Mouse (Mus musculus) intestine, embryonic 16.5 days (tissue): ENCODE data around the gene Gm45753. TPM values are rescaled to one million over a fixed set of nuclear protein-coding genes. Genes with fewer than 3 reads are reported as not detected.
A peak's percentile ranks its signal among the peaks of the same experiment; 100 is the strongest.

Source experiments
- ATAC-seq: fragments of 200-750 bp; cut with Nextera tagmentation; 2 replicates; pipeline ENCODE4 v1.8.0; 2017; ENCODE audit warnings: moderate TSS enrichment, moderate library complexity
- H3K27ac ChIP-seq: fragments of 300-500 bp; sonication (generic); 2 replicates; pipeline ENCODE4 v1.5.1; 2014; ENCODE audit warnings: mild to moderate bottlenecking, low read length
- H3K27me3 ChIP-seq: fragments of 300-500 bp; sonication (generic); replicated peaks from 2 replicates; pipeline ENCODE4 v1.6.1; 2014; ENCODE audit warnings: low read length, control low read depth, mixed read lengths; ENCODE audit not compliant: control insufficient read depth, insufficient read depth
- H3K36me3 ChIP-seq: fragments of 300-500 bp; sonication (generic); 2 replicates; pipeline ENCODE4 v1.6.1; 2014; ENCODE audit warnings: low read length, control low read depth; ENCODE audit not compliant: control insufficient read depth, insufficient read depth
- H3K4me1 ChIP-seq: fragments of 300-500 bp; sonication (generic); 2 replicates; pipeline ENCODE4 v1.6.1; 2014; ENCODE audit warnings: low read length, control low read depth, mixed read lengths; ENCODE audit not compliant: control insufficient read depth, insufficient read depth
- H3K4me2 ChIP-seq: fragments of 300-500 bp; sonication (generic); 2 replicates; pipeline ENCODE4 v1.6.1; 2014; ENCODE audit warnings: low read depth, low read length, control low read depth
- H3K4me3 ChIP-seq: fragments of 300-500 bp; sonication (generic); 2 replicates; pipeline ENCODE4 v1.5.1; 2014; ENCODE audit warnings: mild to moderate bottlenecking, low read length
- H3K9ac ChIP-seq: fragments of 300-500 bp; sonication (generic); 2 replicates; pipeline ENCODE4 v1.6.1; 2014; ENCODE audit warnings: low read depth, low read length
- H3K9me3 ChIP-seq: fragments of 300-500 bp; sonication (generic); 2 replicates; pipeline ENCODE4 v1.6.1; 2016; ENCODE audit warnings: low read length, control low read depth; ENCODE audit not compliant: control insufficient read depth
- WGBS: fragments of 180-500 bp; shearing (Covaris S2); extraction: QIAGEN DNeasy Blood & Tissue Kit; methylation state at CpG from one replicate; pipeline ENCODE4 v1.1.7; 2014; 5-methylcytosine and 5-hydroxymethylcytosine counted together
- polyA plus RNA-seq: library from polyadenylated mRNA; unstranded; fragments of >200 nt; fragmentation: Nextera tagmentation; extraction: Ambion mirVana; gene quantifications from 2 replicates; pipeline ENCODE4 v1.2.1, GENCODE M21; 2015

Gene Gm45753
- polyA plus RNA-seq = 0.13 and 0.54 TPM in 2 replicates

DNA sequence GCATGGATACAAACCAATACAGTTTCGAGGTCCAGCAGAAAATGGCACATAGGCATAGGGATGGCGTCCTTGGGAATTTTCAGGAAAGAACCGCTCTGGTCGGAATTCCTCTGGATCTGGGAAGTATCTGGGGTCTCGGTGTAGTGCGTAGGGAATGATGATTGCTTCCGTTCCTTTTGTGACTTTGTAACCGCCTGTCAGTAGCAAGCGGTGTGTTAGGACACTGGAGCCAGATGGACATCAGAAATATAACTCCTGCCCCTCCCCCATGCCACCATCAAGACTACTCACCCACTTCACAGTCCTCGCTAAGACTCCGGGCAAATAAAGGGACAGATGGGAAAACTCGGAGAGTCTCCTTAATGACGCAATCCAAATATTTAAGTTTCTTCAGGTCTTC lies at the start of gene Gm45753:
Gm45753 (minus strand) TSS at position 101 of the 400 bp plus-strand sequence.
- H3K4me1 ChIP-seq = no peaks in the 10 kb centered on the region

DNA sequence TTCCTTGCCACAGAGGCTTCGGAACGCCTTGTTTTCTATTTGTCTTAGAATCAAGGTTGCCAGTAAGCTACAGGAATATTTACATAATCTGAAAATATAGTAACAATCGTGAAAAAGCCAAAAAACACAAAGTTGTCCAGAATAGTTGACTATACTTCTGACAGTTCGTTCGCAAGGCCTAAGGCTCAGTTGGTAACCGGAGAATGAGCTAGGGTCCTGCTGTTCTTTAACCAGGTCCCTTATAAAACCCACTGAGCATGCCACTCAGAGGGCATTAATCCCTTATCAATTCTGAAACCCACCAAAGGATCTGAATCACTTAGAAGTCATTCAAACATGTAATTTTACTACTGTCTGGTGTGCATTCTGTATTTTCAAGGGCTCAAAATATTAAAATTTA lies 47.5 kb upstream of the Gm45753 start:
- H3K4me1 ChIP-seq = peaks cover 9% of the 10 kb centered on the region
- H3K27ac ChIP-seq = no peak overlapping the region
- H3K27me3 ChIP-seq = no peaks in the 10 kb centered on the region
- no peak for ATAC-seq
- no peaks in the 10 kb centered on the region for H3K36me3 ChIP-seq
- no peak overlapping the region for H3K4me3 ChIP-seq
- no peaks in the 10 kb centered on the region for H3K9me3 ChIP-seq
- no peak overlapping the region for H3K4me2 ChIP-seq
- 78% methylated on average over 6 of the region's 6 CpGs for WGBS
- H3K9ac ChIP-seq = no peak overlapping the region

More for the DNA sequence above, at the start of gene Gm45753:
- no peaks in the 10 kb centered on the region for H3K27me3 ChIP-seq
- H3K27ac ChIP-seq = no peak within 1 kb of the TSS
- H3K36me3 ChIP-seq = no peaks in the 10 kb centered on the region
- WGBS = 77% methylated on average over 13 of the region's 13 CpGs
- no peak within 1 kb of the TSS for H3K4me3 ChIP-seq
- no peak for ATAC-seq
- H3K4me2 ChIP-seq = no peak within 1 kb of the TSS
- no peaks in the 10 kb centered on the region for H3K9me3 ChIP-seq
- no peak within 1 kb of the TSS for H3K9ac ChIP-seq

DNA sequence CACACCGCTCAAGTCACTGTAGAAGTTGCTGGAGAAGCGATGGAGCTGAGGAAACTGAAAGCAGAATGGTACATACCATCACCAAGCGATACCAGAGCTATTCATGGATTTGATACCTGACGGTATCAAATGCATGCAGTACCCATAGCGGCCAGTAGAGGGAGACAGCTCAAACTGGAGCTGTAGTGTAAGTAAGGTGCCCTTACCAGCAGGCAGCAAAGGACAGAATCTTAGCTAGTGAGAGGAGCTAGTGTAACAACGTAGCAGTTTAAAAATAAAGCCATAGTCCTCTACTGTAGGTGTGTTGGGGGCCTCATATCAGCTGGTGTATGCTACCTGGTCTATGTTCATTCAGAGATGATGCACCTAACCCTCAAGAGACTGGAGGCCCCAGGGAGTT lies 36.8 kb upstream of the Gm45753 start:
- 23% methylated on average over 6 of the region's 6 CpGs for WGBS
- Histone ChIP-seq H3K4me3 (no peak overlapping the region), H3K27ac (no peak overlapping the region), H3K9me3 (no peaks in the 10 kb centered on the region), H3K9ac (no peak overlapping the region), H3K4me1 (peaks cover 3% of the 10 kb centered on the region; the same call in 1 of the 2 replicates), H3K4me2 (no peak overlapping the region), H3K27me3 (no peaks in the 10 kb centered on the region), H3K36me3 (no peaks in the 10 kb centered on the region)
- ATAC-seq = peak; percentile 49

DNA sequence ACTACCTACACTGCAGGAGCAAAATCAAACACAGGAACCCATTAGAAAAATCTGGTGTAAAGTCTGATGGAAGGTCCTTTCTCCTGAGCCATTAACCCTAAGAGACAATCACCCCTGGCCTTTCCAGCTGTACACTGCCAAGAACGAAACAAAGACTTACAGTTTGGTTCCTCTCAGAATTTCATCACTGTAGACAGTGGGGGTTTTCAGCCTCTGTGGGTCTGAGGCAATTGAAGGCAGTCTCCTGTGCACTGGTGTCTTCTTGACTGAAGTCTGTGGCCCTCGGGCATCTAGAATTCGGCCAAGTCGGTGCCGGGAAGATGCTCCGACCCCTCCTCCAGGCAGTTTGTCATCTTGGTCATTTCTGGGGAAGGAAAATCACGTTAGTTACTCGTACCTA lies 36.0 kb upstream of the Gm45753 start:
- no peak overlapping the region for H3K27ac ChIP-seq
- no peak for ATAC-seq
- H3K27me3 ChIP-seq = no peaks in the 10 kb centered on the region
- no peak overlapping the region for H3K9ac ChIP-seq
- 93% methylated on average over 8 of the region's 8 CpGs for WGBS
- no peaks in the 10 kb centered on the region for H3K36me3 ChIP-seq
- no peak overlapping the region for H3K4me3 ChIP-seq
- H3K4me2 ChIP-seq = no peak overlapping the region
- no peaks in the 10 kb centered on the region for H3K9me3 ChIP-seq
- peaks cover 3% of the 10 kb centered on the region; the same call in 1 of the 2 replicates for H3K4me1 ChIP-seq

DNA sequence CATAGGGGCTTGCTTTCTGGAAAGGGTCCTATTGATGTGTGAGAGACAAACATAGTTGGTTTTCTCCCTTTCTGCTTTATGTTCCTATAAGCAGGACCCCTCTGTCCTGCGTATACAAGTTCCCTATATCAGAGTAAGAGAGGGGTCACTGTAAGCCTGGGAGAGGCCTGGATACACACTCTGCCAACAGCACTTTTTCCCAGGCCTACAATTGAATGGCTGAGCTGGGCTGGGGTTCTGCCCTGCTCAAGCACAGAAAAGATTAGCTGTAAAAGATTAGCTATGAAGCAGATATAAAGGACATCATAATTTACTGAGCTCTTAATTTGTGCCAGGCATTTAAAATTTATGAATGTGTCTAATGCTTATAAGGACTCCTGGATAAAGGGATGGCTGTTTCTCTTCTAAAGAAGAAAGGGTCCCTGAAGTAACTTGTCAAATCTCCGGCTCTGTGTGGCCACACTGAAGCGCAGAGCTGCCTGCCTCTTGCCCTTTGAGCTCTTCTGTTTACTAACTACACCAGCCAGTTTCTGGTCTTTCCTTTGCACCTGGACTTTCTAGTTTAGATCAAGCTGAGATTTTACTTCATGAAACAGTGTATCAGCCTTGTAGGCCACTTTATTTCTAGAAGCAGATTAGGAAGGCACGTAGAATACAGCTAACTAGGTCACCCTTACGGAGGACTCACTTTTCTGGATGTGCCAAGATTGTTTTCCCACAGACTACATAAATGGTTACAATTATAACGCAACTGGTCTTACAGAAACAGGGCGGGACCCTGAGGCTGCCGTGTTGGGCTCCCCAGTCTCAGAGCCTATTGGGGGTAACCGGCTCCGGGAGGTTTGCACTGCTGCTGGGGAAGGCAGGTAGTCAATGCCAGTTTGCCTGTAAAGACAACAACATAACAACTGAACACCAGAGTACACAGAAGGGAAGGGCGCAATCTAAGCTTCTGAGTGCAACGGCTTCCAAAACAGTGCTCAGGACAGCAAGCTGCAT lies 33.7 kb upstream of the Gm45753 start:
- Histone ChIP-seq H3K36me3 (no peaks in the 10 kb centered on the region), H3K9me3 (no peaks in the 10 kb centered on the region), H3K4me1 (peaks cover 3% of the 10 kb centered on the region; the same call in 1 of the 2 replicates), H3K27me3 (no peaks in the 10 kb centered on the region), H3K4me2 (no peak overlapping the region), H3K27ac (peak overlapping the region; percentile 17; the same call in 1 of the 2 replicates), H3K9ac (no peak overlapping the region), H3K4me3 (no peak overlapping the region)
- peak; percentile 85 for ATAC-seq
- 70% methylated on average over 12 of the region's 12 CpGs for WGBS

DNA sequence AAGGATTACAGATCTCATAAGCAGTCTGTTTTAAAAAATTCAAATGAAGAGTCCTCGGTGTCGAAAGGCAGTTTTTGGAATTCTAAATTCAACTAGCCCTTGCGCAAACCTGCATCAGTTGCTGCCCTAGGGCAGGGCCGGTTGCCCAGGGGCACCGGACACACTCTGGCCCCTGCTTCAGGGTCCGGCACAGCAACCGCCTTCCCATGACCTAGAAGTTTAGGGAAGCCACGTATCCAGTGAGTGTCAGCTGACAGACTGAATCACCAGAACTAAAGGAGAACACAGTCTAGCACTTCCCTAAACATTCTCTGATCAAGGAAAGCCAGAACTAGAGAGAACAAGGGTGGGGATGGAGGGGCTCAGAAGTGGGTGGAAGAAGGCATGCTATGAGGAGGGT lies 25.2 kb upstream of the Gm45753 start:
- H3K36me3 ChIP-seq = no peaks in the 10 kb centered on the region
- H3K9me3 ChIP-seq = no peaks in the 10 kb centered on the region
- ATAC-seq = peak; percentile 64
- H3K27me3 ChIP-seq = no peaks in the 10 kb centered on the region
- H3K4me3 ChIP-seq = peak overlapping the region; percentile 72
- peak overlapping the region; percentile 92 for H3K4me2 ChIP-seq
- no peak overlapping the region for H3K27ac ChIP-seq
- WGBS = 16% methylated on average over 8 of the region's 8 CpGs
- H3K9ac ChIP-seq = peak overlapping the region; percentile 75
- H3K4me1 ChIP-seq = peaks cover 9% of the 10 kb centered on the region

DNA sequence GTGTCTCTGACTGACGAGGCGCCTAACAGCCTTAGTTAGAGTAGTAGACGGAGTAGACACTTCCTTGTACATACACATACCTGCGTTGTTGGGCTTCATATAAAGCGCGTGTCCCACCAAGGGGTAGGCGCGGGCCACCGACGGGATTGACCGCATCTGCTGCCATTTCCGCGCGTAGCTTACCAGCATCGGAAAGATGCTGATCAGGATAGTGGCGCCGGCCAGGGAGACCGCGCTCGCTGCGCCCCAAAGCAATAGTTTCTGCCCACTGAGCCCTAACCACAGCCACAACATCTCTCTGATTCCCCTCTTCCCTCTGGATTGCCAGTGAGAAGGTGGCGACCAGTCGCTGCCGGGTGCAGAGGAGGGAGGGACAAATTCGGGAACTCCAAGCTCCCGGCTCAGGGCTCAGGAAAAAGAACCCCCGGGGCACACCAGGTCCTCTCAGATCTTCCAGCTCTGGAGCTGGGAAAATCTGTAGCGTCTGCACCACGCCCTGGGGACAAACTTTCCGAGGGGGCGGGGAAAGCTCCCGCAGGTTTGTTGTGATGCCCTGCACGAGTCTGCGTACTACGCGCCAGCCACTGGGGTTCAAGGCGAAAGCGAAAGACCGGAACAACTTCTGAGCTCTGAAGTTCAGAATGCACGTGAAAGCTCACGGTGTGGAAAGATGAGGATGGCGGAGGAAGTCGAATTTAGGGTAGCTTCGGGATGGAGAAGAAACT lies 24.6 kb upstream of the Gm45753 start, which contains the start of gene Cyp4v3:
Cyp4v3 (minus strand) TSS at position 532 of the 725 bp plus-strand sequence.
- Histone ChIP-seq H3K27me3 (no peaks in the 10 kb centered on the region), H3K27ac (no peak within 1 kb of the TSS), H3K36me3 (no peaks in the 10 kb centered on the region), H3K9me3 (no peaks in the 10 kb centered on the region), H3K4me3 (peak within 1 kb of the TSS; percentile 72), H3K4me2 (peak within 1 kb of the TSS; percentile 92), H3K4me1 (peaks cover 9% of the 10 kb centered on the region), H3K9ac (peak within 1 kb of the TSS; percentile 75)
- ATAC-seq = peak; percentile 92
- WGBS = under 1% methylated on average over 44 of the region's 44 CpGs

DNA sequence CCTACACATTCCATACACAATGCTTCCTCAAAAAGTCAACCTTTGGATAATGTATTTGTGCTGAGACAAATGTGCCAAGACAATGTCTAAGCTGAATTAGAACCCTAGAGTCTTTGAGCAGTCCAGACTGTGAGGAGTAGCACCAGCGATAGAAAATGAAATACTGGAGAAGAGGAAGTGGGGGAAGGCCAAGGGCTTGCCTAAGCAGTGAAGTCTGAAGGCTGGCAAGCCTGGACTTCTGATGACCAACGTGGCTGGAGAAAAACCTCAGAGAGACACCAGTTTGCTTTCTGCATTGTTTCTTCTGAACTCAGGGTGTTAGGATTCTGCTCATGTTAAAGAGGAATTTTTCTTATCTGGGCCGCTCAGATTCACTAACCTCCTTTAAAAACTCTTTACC lies 22.6 kb upstream of the Gm45753 start:
- no peak for ATAC-seq
- Histone ChIP-seq H3K4me1 (peaks cover 9% of the 10 kb centered on the region), H3K9me3 (no peaks in the 10 kb centered on the region), H3K27ac (no peak overlapping the region), H3K4me2 (no peak overlapping the region), H3K4me3 (no peak overlapping the region), H3K27me3 (no peaks in the 10 kb centered on the region), H3K9ac (no peak overlapping the region), H3K36me3 (no peaks in the 10 kb centered on the region)
- WGBS = 80% methylated on average over 3 of the region's 3 CpGs
